Mouse (Mus musculus) forebrain, embryonic 13.5 days (tissue): ENCODE measurements at regions not wholly inside any gene's neighbourhood (a gene's known extent, or its start where the extent isn't known, plus 50 kb on each side); places are given as distances from the start of the nearest gene placed in this dataset.

Experiments used
- ATAC-seq: fragments of 200-750 bp; cut with Nextera tagmentation; 2 replicates; pipeline ENCODE4 v1.8.0; 2017
- H3K27ac ChIP-seq: fragments of 300-500 bp; sonication (generic); 2 replicates; pipeline ENCODE4 v1.5.1; 2015; ENCODE audit warnings: inconsistent platforms, mild to moderate bottlenecking, moderate library complexity
- H3K27me3 ChIP-seq: fragments of 300-500 bp; sonication (generic); 2 replicates; pipeline ENCODE4 v1.6.1; 2015; ENCODE audit warnings: mild to moderate bottlenecking, inconsistent platforms
- H3K36me3 ChIP-seq: fragments of 300-500 bp; sonication (generic); 2 replicates; pipeline ENCODE4 v1.6.1; 2015; ENCODE audit warnings: mild to moderate bottlenecking, inconsistent platforms; ENCODE audit not compliant: poor library complexity, severe bottlenecking
- H3K4me1 ChIP-seq: fragments of 300-500 bp; sonication (generic); 2 replicates; pipeline ENCODE4 v1.6.1; 2015; ENCODE audit warnings: inconsistent platforms
- H3K4me2 ChIP-seq: fragments of 300-500 bp; sonication (generic); 2 replicates; pipeline ENCODE4 v1.6.1; 2015; ENCODE audit warnings: inconsistent platforms, mild to moderate bottlenecking, moderate library complexity
- H3K4me3 ChIP-seq: fragments of 300-500 bp; sonication (generic); 2 replicates; pipeline ENCODE4 v1.5.1; 2015; ENCODE audit warnings: mild to moderate bottlenecking, inconsistent platforms
- H3K9ac ChIP-seq: fragments of 300-500 bp; sonication (generic); 2 replicates; pipeline ENCODE4 v1.6.1; 2015; ENCODE audit warnings: mild to moderate bottlenecking, inconsistent platforms
- H3K9me3 ChIP-seq: fragments of 300-500 bp; sonication (generic); replicated peaks from 2 replicates; pipeline ENCODE4 v1.6.1; 2016; ENCODE audit warnings: inconsistent platforms
- WGBS: fragments of 180-500 bp; shearing (Covaris S2); methylation state at CpG from one replicate; pipeline ENCODE4 v1.1.7; 2015; 5-methylcytosine and 5-hydroxymethylcytosine counted together

DNA sequence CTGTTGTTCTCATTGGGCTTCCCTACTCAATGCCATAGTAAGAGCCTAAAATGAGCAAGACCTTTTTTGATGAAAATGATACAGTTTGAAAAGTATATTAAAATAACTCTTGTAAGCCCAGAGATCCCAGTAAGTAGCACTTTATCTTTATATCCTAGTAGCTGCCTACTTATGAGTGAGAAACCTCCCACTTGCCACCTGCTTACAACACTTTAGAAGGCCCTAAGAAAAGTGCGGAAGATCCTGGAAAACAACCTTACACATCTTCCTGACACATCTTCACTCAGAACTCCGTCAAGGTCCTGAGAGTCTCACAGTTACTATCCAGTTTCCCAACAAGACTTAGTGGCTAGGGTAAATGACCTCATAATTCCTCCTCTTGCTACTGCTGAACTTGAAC is 759.0 kb upstream of the Ptprd start:
- Histone ChIP-seq H3K36me3 (no peaks in the 10 kb centered on the region), H3K9me3 (no peaks in the 10 kb centered on the region), H3K9ac (no peak overlapping the region), H3K4me2 (no peak overlapping the region), H3K27ac (no peak overlapping the region), H3K4me3 (no peak overlapping the region), H3K4me1 (no peaks in the 10 kb centered on the region), H3K27me3 (no peaks in the 10 kb centered on the region)
- no peak for ATAC-seq
- WGBS = 86% methylated on average over 2 of the region's 2 CpGs

DNA sequence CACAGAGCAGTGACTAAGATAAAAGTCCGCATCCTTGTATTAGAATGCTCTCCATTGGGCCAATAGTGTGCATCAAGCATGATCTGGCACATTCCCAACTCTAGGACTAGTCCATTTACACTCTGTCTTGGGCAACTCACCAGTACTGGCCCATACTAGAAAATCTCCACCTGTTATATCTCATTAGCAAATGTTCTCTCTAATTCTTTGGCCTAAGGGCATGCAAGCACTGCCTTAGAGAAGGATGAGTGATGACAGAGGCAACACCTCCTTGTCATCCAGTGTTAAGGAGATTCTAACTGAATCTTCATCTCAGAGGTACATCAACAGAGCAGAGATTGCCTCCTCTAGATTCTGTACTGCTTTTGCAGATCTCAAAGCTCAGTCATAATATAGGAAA is 731.8 kb upstream of the Ptprd start:
- Histone ChIP-seq H3K9me3 (no peaks in the 10 kb centered on the region), H3K9ac (no peak overlapping the region), H3K4me2 (no peak overlapping the region), H3K27me3 (no peaks in the 10 kb centered on the region), H3K27ac (no peak overlapping the region), H3K4me1 (no peaks in the 10 kb centered on the region), H3K4me3 (no peak overlapping the region), H3K36me3 (no peaks in the 10 kb centered on the region)
- peak; percentile 67 for ATAC-seq
- 70% methylated on average over 1 of the region's 1 CpGs for WGBS

DNA sequence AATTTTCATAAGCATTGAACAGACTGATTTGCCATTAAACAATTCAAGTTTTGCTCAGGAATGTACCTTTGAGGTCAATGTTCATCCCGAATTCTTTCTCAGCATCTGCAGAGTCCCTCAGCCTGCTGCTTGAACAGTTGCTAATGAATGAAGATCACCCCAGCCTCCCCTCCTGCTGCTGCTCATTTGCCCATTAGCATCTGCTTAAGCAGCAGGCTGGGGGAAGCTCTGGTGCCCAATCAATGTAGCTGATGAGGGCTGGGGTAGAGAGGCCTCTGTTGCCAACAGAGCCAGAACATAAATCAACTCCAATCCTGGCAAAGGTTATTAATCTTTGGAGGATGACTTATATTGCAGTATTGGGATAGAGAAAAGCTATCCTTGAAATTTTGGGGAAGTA is 715.4 kb upstream of the Ptprd start:
- Histone ChIP-seq H3K4me1 (no peaks in the 10 kb centered on the region), H3K9me3 (no peaks in the 10 kb centered on the region), H3K27me3 (no peaks in the 10 kb centered on the region), H3K36me3 (no peaks in the 10 kb centered on the region), H3K4me2 (no peak overlapping the region), H3K9ac (no peak overlapping the region), H3K4me3 (no peak overlapping the region), H3K27ac (no peak overlapping the region)
- ATAC-seq = peak; percentile 59; the same call in 1 of the 2 replicates
- WGBS = 11% methylated on average over 1 of the region's 1 CpGs

DNA sequence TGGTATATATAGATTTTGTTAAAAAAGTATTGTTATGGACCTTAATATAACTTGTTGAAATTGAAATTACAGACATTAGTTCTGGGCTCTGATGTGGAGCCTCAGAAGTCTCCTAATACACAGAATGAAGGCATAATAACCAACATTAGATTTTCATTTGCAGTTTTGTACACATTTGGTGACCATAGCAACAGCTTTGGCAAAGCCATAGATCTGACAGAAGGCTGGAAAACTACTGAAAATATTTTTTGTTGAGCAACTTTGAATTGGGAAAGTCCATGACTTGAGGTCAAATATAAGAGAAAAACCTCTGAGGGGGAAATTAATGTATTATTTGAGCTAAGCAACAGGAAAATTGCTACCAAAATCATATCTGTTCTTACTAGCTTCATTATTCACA is 712.3 kb upstream of the Ptprd start:
- H3K9ac ChIP-seq = no peak overlapping the region
- no peaks in the 10 kb centered on the region for H3K4me1 ChIP-seq
- no peak for ATAC-seq
- H3K4me2 ChIP-seq = no peak overlapping the region
- no peaks in the 10 kb centered on the region for H3K9me3 ChIP-seq
- no peak overlapping the region for H3K4me3 ChIP-seq
- H3K27ac ChIP-seq = no peak overlapping the region
- H3K36me3 ChIP-seq = no peaks in the 10 kb centered on the region
- H3K27me3 ChIP-seq = no peaks in the 10 kb centered on the region
